Mouse (Mus musculus) 3T3-L1 (cell line): ENCODE measurements around the gene Ndufa11.

Source experiments
- DNase-seq: peaks from one replicate; pipeline ENCODE4 v3.0.0-alpha.2; 2015; ENCODE audit warnings: low read depth, low spot score

Ndufa11 gene

GRCm38 (mm10) chr17:56717363-56718058, at the start of gene Ndufa11, which contains the start of gene Vmac:
Gene Ndufa11 (plus strand): TSS chr17:56717767.
Gene Vmac (minus strand): TSS chr17:56718022.
- peak; percentile 98 for DNase-seq

GRCm38 (mm10) chr17:56668384-56669144, 49.0 kb upstream of the Ndufa11 start:
- peak; percentile 85 for DNase-seq

- DNase-seq: no peak
These were observed 47.8 kb upstream of the Ndufa11 start for GRCm38 (mm10) chr17:56669766-56670165.

GRCm38 (mm10) chr17:56672941-56673646, 44.5 kb upstream of the Ndufa11 start, which contains the start of gene Ranbp3:
Gene Ranbp3 (plus strand): TSS chr17:56673294.
- DNase-seq: peak; percentile 99

GRCm38 (mm10) chr17:56673647-56674416, 43.7 kb upstream of the Ndufa11 start:
- peak; percentile 26 for DNase-seq

GRCm38 (mm10) chr17:56681791-56682190, 35.8 kb upstream of the Ndufa11 start:
- no peak for DNase-seq

GRCm38 (mm10) chr17:56682880-56683279, 34.7 kb upstream of the Ndufa11 start:
- no peak for DNase-seq

GRCm38 (mm10) chr17:56683546-56684140, 33.9 kb upstream of the Ndufa11 start:
- DNase-seq: no peak

- no peak for DNase-seq
These were observed 32.9 kb upstream of the Ndufa11 start for GRCm38 (mm10) chr17:56684649-56685048.

GRCm38 (mm10) chr17:56686801-56687200, 30.8 kb upstream of the Ndufa11 start:
- DNase-seq: no peak

GRCm38 (mm10) chr17:56688045-56688444, 29.5 kb upstream of the Ndufa11 start:
- DNase-seq: no peak

GRCm38 (mm10) chr17:56688689-56689088, 28.9 kb upstream of the Ndufa11 start:
- no peak for DNase-seq

- peak; percentile 35 for DNase-seq
These were observed 24.2 kb upstream of the Ndufa11 start for GRCm38 (mm10) chr17:56693395-56693794.

- DNase-seq: peak; percentile 68
These were observed 23.7 kb upstream of the Ndufa11 start for GRCm38 (mm10) chr17:56693851-56694310.

GRCm38 (mm10) chr17:56700451-56700850, 17.1 kb upstream of the Ndufa11 start:
- no peak for DNase-seq

- no peak for DNase-seq
These were observed 14.5 kb upstream of the Ndufa11 start for GRCm38 (mm10) chr17:56703038-56703437.

- DNase-seq: no peak
These were observed 11.1 kb upstream of the Ndufa11 start for GRCm38 (mm10) chr17:56706515-56706914.

- DNase-seq: no peak
These were observed 8.9 kb upstream of the Ndufa11 start for GRCm38 (mm10) chr17:56708692-56709091.

GRCm38 (mm10) chr17:56709708-56710107, 7.9 kb upstream of the Ndufa11 start:
- DNase-seq: no peak

- DNase-seq: no peak
These were observed 2.2 kb upstream of the Ndufa11 start for GRCm38 (mm10) chr17:56715360-56715759.
